Mouse (Mus musculus) macrophage (primary cell): Measurements from ENCODE around the gene Hsdl2. TPM values are rescaled to one million over a fixed set of nuclear protein-coding genes. Genes with fewer than 3 reads are reported as not detected.

Experiments
- H3K27ac ChIP-seq: fragments of 350-480 bp; formaldehyde crosslinking; 2 replicates; pipeline ENCODE4 v1.9.0; 2021
- H3K36me3 ChIP-seq: fragments of 350-480 bp; formaldehyde crosslinking; 2 replicates; pipeline ENCODE4 v1.9.0; 2021; ENCODE audit errors: inconsistent target
- H3K4me3 ChIP-seq: fragments of 350-480 bp; formaldehyde crosslinking; 2 replicates; pipeline ENCODE4 v1.9.0; 2021; ENCODE audit errors: inconsistent target
- H3K79me2 ChIP-seq: fragments of 350-480 bp; formaldehyde crosslinking; 2 replicates; pipeline ENCODE4 v1.9.0; 2021; ENCODE audit errors: inconsistent target
- WGBS: methylation state at CpG from one replicate; pipeline ENCODE4 v1.1.7; 2026; ENCODE audit warnings: inconsistent platforms; ENCODE audit not compliant: missing documents; 5-methylcytosine and 5-hydroxymethylcytosine counted together
- polyA plus RNA-seq: library from polyadenylated mRNA; stranded (reverse); fragments of 250-400 nt; gene quantifications from 3 replicates; pipeline ENCODE4 v1.2.4, GENCODE M21; 2018; ENCODE audit warnings: inconsistent platforms
- total RNA-seq, 78 experiments: library from RNA; depleted of rRNA; stranded (reverse); fragments of 250-400 nt; gene quantifications; 1 replicate in 9 of 78; 2 replicates in 24 of 78; 3 replicates in 43 of 78; 4 replicates in 2 of 78; pipeline ENCODE4 v1.2.4; 2018; ENCODE audit warnings: inconsistent platforms in 56 of 78

Hsdl2 gene
- total RNA-seq (2018; cell fraction: chromatin; rRNA removed), result 1 to 10 TPM in 22 of 26 experiments, under 1 TPM in 4; 0.51 to 6.9 (median 3.1) TPM
- 10 to 100 TPM in 25 of 26 experiments, 1 to 10 TPM in 1; 9.6 to 15.3 (median 12.9) TPM for total RNA-seq (2018; cell fraction: cytosol; rRNA removed)
- total RNA-seq (2018; cell fraction: nucleus; rRNA removed), result 1 to 10 TPM; 2.0 to 9.2 (median 5.4) TPM
- polyA plus RNA-seq, result 10.6 to 19.8 TPM (median 15.6 TPM) in 3 replicates

DNA sequence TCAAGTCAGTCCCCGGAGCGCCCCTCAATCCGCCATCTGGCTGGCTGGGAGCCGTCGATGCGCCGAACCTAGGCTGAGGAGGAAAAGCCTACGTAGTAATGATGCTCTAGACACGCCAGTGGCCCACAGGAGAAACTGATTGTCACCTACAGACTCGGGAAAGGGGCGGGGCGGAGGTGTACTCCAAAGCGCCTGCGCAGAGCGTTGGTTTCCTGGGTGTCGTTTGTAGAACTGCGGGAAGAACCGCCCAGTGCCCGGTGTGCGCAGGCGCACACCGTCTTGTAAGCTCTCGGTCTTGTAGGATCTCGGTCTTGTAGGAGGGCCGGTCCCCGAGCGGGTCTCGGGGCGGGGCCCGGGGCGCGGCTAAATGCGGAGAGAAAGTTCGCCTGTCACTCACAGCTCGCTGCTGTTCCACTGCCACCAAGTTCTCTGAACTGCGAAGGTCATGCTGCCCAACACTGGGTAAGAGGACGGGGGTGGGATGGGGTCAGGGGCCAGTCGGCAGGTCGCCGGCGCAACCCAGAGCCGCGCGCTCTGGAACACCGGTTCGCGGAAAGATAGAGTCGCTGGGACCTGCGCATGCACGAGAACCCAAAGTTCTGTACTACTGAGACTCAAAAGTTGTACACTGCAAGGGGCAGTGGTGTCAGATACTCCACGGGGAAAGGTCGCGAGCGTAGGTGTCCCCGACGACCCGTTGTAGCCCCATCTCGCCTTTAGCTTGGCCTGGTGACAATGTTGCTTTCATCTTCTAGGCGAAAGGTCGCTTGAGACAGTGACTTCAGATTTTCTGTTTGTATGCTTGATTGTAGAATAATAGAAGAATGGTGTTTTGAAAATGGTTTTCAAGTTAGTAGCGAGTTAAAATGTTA, at the start of gene Hsdl2:
Hsdl2 (plus strand) TSS at position 250 of the 872 bp plus-strand sequence.
- H3K27ac ChIP-seq, result peak within 1 kb of the TSS; percentile 62

GRCm38 (mm10) chr4:59533268-59533667, 48.1 kb upstream of the Hsdl2 start:
- Histone ChIP-seq H3K79me2 (peaks cover 100% of the 10 kb centered on the region), H3K36me3 (no peaks in the 10 kb centered on the region), H3K27ac (no peak overlapping the region), H3K4me3 (no peak overlapping the region)
- WGBS, result 44% methylated on average over 2 of the region's 2 CpGs

More for the DNA sequence above, at the start of gene Hsdl2:
- 1% methylated on average over 54 of the region's 61 CpGs for WGBS
- Histone ChIP-seq H3K79me2 (no peaks in the 10 kb centered on the region), H3K4me3 (peak within 1 kb of the TSS; percentile 85), H3K36me3 (no peaks in the 10 kb centered on the region)

GRCm38 (mm10) chr4:59535624-59536023, 45.7 kb upstream of the Hsdl2 start:
- H3K36me3 ChIP-seq, result no peaks in the 10 kb centered on the region
- H3K4me3 ChIP-seq, result no peak overlapping the region
- peaks cover 100% of the 10 kb centered on the region for H3K79me2 ChIP-seq
- no peak overlapping the region for H3K27ac ChIP-seq

DNA sequence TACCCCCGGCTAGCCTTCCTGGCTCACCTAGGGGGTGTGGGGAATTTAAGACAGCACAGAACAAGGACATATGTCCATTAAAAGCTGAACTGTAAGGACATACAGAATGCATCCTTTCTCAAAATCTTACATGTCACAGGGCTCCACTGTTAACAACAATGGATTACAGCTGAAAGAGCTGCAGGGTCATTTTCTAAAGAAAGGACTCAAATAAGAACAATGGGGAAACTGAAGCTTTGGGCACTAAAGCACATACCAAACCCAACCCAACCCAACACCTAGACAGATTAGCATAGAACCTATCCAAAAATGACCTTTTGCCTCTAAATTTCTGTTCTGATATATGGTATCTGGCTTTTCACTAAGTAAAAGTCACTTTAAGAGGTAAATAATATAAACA, 45.1 kb upstream of the Hsdl2 start:
- H3K36me3 ChIP-seq, result no peaks in the 10 kb centered on the region
- no peak overlapping the region for H3K27ac ChIP-seq
- H3K4me3 ChIP-seq, result no peak overlapping the region
- 91% methylated on average over 1 of the region's 1 CpGs for WGBS
- H3K79me2 ChIP-seq, result peaks cover 100% of the 10 kb centered on the region

DNA sequence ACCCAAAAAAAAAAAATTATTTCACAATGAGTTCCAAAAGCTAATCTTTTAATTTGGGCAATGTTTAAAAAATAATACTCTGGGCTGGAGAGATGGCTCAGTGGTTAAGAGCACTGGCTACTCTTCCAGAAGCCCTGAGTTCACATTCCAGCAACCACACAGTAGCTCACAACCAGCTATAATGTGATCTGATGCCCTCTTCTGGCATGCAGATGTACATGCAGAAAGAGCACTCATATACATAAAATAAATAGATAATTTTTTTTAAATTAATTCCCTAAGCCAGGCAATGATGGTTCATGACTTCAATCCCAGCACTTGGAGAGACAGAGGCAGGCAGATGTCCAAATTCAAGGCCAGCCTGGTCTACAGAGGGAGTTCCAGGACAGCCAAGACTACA, 38.4 kb upstream of the Hsdl2 start:
- H3K79me2 ChIP-seq, result peaks cover 100% of the 10 kb centered on the region
- no peak overlapping the region for H3K27ac ChIP-seq
- H3K4me3 ChIP-seq, result no peak overlapping the region
- no peaks in the 10 kb centered on the region for H3K36me3 ChIP-seq

GRCm38 (mm10) chr4:59544654-59545053, 36.7 kb upstream of the Hsdl2 start:
- no peak overlapping the region for H3K4me3 ChIP-seq
- H3K79me2 ChIP-seq, result peaks cover 88% of the 10 kb centered on the region
- WGBS, result 15% methylated on average over 2 of the region's 2 CpGs
- no peaks in the 10 kb centered on the region for H3K36me3 ChIP-seq
- no peak overlapping the region for H3K27ac ChIP-seq

DNA sequence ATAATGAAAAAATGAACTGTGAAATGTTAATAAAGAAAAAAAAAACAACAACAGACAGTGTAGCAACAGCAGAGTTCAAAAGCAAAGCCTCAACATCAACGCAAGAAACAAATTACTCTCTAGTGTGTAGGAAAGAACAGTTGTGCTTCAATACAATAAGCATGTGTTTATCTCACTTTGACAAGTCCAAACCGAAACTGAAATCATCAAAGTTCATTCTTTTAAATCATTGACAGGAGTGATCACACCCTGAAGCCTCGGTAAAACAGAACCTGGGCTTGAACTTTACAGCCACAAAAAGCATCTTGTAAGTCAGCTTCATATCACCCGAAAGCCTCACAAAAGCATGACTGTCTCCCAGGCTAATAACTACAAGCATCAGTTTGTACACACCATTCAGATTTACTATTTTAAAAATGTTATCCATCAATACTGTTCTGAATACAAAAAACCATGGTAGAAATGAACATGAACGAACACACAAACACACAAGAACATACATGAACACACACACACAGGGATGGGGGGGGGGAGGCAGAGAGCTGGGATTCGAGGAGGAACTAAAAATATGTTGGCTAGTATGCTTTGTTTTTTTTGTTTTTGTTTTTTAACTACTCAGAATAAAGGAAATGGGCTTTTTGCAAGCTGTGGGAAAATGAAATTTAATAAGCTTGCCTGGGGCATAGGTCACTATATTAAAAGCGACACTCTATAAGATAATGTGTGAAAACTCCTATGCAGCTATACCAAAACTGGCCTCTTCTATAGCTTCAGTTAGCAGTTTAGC, 34.9 kb upstream of the Hsdl2 start:
- Histone ChIP-seq H3K27ac (peak overlapping the region; percentile 77), H3K4me3 (peak overlapping the region; percentile 81), H3K36me3 (no peaks in the 10 kb centered on the region), H3K79me2 (peaks cover 70% of the 10 kb centered on the region)
- WGBS, result 12% methylated on average over 6 of the region's 7 CpGs

- Histone ChIP-seq H3K36me3 (no peaks in the 10 kb centered on the region), H3K79me2 (peaks cover 61% of the 10 kb centered on the region), H3K4me3 (peak overlapping the region; percentile 81), H3K27ac (peak overlapping the region; percentile 77)
- 3% methylated on average over 11 of the region's 11 CpGs for WGBS
Measured at GRCm38 (mm10) chr4:59547136-59547889, 34.0 kb upstream of the Hsdl2 start.

DNA sequence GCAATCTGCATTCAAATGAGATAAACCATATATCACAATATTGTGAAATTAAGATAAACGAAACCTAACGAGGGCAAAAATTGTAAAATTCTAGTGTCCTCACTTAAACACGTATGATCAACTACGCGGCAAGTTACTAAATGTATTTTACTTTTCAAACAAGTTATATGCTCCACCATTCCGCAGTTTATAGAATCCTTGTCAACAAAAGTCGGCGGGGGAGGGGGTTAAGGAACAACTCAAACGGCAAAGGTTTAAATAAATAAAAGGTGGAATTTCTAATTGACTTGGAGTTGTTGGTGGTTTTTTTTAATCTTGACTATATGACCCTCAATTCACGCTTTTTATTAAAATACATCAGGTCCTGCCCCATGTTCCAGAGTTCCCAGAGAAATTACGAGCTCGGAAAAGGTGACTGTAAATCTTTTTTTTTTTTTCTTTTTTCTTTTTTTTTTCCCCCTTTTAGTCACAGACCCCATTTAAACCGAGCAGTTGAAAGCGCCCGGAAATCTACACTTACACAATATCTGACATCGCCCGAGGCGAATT, 33.3 kb upstream of the Hsdl2 start:
- Histone ChIP-seq H3K4me3 (peak overlapping the region; percentile 81), H3K36me3 (no peaks in the 10 kb centered on the region), H3K79me2 (peaks cover 54% of the 10 kb centered on the region), H3K27ac (peak overlapping the region; percentile 77)
- WGBS, result 2% methylated on average over 18 of the region's 18 CpGs

- Histone ChIP-seq H3K79me2 (peaks cover 48% of the 10 kb centered on the region), H3K4me3 (peak overlapping the region; percentile 81), H3K27ac (peak overlapping the region; percentile 77), H3K36me3 (no peaks in the 10 kb centered on the region)
- 2% methylated on average over 74 of the region's 83 CpGs for WGBS
Measured at GRCm38 (mm10) chr4:59548560-59549174, 32.7 kb upstream of the Hsdl2 start.

DNA sequence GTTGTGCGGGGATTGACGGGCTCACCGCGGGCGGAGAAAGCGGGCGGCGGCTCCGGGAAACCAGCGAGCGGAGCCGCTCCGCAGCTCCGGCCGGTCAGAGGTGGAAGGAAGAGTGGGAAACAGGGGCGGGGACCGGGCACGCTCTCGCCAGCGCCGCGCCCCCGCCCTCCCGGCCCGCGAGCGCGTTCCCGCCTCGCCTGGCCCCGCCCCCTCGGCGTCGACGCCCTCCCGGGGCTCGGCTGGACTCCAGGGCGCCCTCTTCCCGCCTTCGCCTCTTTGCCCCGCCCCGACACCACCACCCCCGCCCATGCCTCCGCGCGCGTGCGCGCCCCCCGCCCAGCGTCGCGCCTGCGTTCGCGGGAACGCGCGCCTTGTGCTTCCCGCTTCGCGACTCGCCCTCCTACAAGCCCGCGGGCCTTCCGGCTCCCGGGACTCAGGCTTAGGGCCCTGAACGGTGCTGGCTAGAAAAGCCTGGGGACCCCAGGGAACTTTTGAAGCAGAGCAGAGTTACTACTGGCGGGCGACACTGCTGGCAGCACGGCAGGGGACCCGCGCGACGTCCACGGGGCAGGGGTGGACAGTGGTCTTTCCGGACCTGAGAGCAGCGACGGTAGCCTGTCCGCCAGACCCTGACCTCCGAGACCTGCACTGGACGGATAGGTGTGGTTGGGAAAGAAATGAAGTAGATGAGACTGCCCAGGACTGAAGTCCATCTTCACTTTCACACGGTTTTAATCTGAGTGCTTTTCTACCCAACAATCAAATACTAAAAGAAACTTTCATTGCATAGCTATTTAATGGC, 32.0 kb upstream of the Hsdl2 start, which contains the start of gene Ptbp3:
Ptbp3 (minus strand) TSS at position 190 of the 802 bp plus-strand sequence.
- Histone ChIP-seq H3K36me3 (no peaks in the 10 kb centered on the region), H3K27ac (peak within 1 kb of the TSS; percentile 87), H3K4me3 (peak within 1 kb of the TSS; percentile 81), H3K79me2 (peaks cover 41% of the 10 kb centered on the region)
- under 1% methylated on average over 58 of the region's 83 CpGs for WGBS

- H3K4me3 ChIP-seq, result peak overlapping the region; percentile 45
- H3K27ac ChIP-seq, result peak overlapping the region; percentile 87
- 1% methylated on average over 11 of the region's 11 CpGs for WGBS
- H3K36me3 ChIP-seq, result no peaks in the 10 kb centered on the region
- peaks cover 34% of the 10 kb centered on the region for H3K79me2 ChIP-seq
Measured at GRCm38 (mm10) chr4:59549977-59550560, 31.3 kb upstream of the Hsdl2 start.

- WGBS, result 20% methylated on average over 1 of the region's 1 CpGs
- Histone ChIP-seq H3K4me3 (no peak overlapping the region), H3K36me3 (no peaks in the 10 kb centered on the region), H3K79me2 (peaks cover 15% of the 10 kb centered on the region), H3K27ac (no peak overlapping the region)
Measured at GRCm38 (mm10) chr4:59551901-59552300, 29.5 kb upstream of the Hsdl2 start.
